Mouse (Mus musculus): Measurements from ENCODE around the gene Spats2.
"Not testable (repeated sequence)": the region's sequence is repeated elsewhere in the genome, so short reads cannot be mapped to it uniquely, and the experiment has no call there.

Spats2 gene

DNA sequence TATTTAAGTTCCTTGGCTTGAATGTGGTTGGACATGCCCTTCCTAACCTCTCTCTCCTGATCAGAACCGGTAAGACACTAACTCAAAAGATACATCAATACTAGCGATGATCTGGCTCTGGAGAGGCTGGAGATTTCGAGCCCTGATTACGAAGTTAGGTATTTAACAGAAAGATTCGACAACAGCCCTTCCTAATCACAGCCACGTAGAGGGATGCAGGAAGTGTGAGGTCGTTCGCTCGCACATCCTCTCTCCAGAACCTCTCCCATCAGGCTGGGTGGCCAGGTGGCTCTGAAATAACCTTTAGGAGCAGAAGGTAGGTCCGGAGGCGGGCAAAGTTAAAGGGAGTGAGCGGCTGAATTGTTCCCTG, at the start of gene Spats2:
Spats2 (plus strand) TSS at position 206 of the 370 bp plus-strand sequence.
- no peak for DNase-seq (ENCODE audit: low spot score in 2 of 2)

DNA sequence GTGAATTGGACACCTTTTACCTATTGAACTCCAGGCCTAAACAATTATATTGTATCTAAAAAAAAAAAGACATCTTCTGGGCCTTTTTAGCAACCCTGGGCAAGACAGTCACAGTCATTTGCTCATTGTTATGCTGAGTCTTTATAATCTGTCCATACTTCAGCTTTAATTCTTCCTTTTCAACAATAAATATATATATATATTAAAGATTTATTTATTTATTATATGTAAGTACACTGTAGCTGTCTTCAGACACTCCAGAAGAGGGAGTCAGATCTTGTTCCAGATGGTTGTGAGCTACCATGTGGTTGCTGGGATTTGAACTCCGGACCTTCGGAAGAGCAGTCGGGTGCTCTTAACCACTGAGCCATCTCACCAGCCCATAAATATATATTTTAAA, 49.7 kb upstream of the Spats2 start:
- DNase-seq (ENCODE audit: low spot score in 2 of 2) = not testable (repeated sequence)

DNA sequence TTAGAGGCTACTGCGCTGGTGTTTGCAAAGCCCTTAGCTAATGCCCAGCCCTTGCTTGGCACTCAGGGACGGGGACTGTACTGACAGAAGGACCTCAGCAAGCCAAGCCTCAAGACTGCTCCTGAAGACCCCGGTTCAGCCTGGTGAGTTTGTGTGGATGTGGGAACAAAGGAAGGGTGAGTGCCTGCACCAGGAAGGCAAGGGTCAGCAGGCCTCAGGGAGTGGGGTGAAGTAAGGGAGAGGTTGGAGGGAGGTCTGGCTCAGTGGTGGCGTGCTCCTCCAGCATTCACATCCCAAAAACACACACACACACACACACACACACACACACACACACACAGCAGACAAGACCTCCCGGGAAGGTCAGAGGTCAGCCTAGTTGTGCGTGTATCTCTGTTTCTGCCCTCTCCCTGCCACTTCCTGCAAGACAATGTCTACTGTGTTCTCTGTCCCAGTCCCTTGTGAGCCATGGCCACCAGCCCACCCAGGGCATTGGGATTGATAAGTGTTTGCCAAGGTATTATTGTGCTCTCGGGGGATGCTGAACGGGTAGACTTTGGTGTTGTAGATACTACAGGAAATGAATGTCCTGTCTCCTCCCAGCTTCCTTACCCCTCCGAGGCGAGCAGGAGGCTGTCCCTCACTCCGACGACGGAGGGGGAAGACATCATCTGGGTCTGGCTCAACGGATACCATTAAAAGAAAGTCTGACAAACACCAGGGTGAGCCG, 47.4 kb upstream of the Spats2 start:
- no peak for DNase-seq (ENCODE audit: low spot score in 2 of 2)

DNA sequence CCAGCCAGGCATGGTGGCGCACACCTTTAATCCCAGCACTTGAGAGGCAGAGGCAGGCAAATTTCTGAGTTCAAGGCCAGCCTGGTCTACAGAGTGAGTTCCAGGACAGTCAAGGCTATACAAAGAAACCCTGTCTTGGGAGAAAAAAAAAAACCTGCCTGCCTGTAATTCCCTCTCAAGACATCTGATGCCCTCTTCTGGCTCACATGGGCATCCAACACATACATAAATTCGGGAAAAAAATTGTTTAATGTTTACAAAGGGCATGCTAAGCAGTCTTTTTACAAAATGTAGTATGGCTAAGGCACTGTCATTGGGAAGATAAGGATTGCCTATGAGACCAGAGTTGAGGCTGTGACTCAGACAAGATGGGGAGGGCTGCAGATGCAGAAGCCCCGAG, 45.9 kb upstream of the Spats2 start:
- DNase-seq (ENCODE audit: low spot score in 2 of 2) = no peak

DNA sequence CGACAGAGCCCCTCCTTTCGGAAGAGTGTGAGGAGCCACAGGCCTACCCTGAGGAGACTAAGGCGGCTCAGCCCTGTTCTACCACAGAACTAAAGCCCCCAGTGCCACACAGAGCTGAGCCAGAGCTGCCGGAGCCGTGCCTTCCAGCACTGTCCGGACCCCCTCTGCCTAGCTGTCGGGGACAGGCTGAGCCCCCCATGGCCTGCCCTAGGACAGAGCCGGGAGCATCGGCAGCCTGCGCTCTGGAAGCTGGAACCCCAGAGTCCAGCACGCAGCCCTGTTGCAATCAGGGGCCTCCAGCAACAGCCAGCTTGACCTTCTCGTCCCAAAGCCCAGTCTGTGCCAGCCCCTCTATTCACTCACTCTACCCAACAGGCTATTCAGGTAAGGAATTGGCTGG, 43.4 kb upstream of the Spats2 start:
- DNase-seq (ENCODE audit: low spot score in 2 of 2) = no peak

DNA sequence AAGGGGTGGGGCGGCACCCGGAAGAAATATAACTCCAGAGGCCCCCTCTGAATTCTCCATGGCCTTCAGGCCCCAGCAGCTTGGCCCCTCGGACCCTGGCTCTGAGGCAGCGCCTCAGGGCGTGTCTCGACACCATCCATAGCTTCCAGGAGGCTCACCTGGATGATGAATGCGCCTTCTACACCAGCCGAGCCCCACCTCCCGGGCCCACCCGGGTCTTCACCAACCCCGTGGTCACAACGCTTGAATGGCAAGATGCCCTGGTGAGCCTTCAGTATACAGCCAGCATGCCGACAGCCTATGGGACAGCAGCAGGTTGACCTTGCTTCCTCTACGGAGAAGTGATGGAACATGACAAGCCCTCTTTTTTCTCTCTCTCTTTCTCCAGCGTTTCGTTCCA, 42.9 kb upstream of the Spats2 start:
- no peak for DNase-seq (ENCODE audit: low spot score in 2 of 2)

DNA sequence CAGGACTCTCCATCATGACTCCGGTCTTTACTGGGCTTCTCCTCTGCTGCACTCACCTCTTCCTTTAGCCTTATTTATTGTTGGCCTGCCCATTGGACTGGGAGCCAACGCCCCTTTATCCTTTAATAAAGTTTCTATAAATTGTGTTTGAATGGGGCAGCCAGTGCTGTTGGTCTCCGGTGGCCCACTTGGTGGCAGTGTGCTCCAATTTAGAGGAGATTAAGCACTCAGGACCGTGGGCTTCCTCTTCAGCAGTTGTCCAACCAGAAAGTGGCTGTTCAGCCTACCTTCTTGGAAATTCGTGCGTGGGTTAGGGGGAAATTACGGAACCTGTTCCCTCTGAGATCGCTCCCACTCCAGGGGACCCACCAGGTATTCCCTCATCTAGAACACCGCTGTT, 42.5 kb upstream of the Spats2 start:
- peak in 1 of 2 experiments; percentile 29 for DNase-seq (ENCODE audit: low spot score in 2 of 2)

DNA sequence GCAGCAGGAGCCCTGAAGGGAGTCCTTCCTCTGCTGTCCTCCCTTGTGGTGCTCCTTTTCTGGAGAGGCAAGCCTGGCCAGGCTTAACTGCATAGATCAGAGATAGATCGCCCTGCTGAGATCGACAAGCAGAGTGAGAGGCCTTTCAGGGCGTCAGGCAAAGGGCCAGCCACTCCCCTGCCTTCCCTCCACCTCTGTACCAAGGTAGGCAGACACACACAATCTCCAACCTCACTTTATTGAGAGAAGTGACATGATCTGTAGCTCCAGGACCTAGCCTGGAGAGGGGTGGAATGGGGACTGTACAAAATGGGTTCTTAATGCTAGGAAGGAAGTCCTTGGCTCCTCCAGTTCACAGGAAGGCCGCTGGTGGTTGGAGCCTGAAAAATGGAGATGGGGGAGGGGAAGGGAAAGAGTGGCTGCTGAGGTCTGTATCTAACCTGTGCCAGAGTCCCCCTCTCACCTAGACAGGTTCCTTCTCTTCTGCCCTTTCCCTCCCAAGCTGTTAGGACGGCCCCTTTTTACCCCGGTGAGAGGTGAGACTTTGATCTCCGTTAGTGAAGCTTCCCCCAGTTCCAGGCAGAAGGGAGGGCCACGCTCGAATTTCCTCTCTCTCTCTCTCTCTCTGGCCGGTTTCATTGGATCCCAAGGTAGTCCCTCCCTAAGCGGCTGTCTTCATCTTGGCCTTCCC, 41.7 kb upstream of the Spats2 start:
- no peak for DNase-seq (ENCODE audit: low spot score in 2 of 2)

DNA sequence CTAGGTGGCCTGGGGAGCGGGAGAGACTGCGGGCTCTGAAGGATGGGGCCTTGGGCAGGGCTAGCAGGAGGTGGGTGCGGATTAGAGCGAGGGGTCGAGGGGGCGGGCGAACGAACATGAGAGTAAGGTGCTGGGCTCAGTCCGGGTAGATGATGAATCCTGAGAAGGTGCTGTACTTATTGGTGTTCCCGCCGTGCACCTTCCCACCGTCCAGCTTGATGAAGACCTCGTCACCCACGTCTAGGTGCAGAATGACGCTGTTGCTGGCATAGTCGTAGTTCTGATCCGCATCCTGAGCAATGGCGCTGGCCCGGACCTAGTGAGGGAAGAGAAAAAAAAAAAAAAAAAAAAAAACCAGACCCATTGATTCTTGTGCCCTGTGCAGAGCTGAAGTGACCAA, 41.1 kb upstream of the Spats2 start:
- no peak for DNase-seq (ENCODE audit: low spot score in 2 of 2)

DNA sequence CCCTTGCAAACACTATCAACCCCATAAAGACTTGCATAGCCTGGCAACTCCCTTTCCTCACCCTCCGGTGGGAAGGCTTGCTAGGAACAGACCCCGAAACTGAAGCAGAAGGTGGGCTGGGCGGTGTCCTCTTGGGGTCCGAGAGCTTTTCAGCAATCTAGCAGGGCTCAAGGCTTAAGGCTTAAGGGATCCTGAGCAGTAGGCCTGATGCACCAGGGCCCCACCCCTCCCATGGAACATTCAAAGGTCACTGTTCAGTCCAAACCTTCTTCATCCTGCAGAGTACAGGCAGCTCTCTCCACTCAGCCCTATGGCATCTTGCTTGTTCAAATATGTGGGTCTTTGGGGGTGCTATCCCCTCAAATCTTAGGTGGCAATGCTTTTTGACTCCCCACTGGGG, 39.7 kb upstream of the Spats2 start:
- no peak for DNase-seq (ENCODE audit: low spot score in 2 of 2)

DNA sequence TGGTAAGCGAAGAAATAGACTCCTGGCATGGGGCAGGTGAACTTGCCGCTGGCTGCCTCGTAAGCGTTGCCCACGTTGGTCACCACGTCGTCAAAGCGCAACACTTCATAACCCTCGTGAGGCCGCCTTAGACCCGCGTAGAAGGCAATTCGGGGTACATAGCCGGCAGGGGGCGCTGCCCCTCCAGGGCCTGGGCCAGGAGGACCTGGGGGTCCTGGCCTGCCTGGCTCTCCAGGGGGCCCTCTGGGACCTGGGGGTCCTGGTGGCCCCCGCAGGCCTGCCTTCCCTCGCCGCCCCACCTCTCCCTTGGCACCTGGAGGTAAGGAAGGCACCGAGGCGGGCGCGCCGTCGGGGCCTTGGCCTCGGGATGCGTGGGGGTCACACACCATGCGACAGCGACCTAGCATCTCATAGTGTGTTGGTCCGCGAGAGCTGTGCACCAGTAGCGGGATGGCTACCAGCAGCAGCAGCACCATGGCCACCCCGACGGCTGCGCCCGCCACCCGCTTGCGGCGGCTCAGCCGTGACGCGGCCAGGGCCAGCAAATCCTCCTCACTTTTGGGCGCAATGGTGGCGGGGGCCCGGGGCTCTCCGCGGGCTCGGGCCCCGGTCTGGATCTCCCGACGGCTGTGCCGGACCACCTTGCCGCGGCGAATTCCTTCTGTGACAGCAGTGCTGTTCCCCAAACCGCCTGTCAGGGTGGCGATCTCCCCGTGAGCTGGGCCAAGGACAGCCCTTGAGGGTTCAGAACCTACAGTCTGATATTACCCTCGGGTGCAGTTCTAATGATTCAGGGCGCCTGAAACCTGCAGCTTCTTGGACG, 38.3 kb upstream of the Spats2 start, which contains the start of gene C1ql4:
C1ql4 (minus strand) TSS at position 565 of the 823 bp plus-strand sequence.
- DNase-seq (ENCODE audit: low spot score in 2 of 2) = no peak

DNA sequence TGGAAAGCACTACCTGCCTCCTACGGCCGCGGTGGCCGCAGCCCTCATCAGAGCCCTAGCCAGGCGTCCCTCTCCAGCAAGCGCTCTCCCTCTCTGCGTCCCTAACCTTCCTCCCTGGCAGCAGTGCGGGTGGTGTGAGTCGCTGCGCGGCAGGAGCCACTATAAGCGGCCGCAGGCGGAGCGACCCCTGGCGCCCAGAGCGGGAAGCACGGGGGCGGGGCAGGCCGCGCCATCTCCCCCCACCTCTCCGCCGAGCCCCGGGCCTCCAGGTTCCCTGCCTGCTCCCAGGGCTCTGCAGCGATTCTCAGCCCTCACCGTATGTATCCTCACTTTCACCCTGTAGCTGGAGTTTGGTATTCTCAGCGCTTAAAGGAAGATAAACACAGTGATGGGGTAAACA, 37.4 kb upstream of the Spats2 start:
- peak; percentile 36 to 68 for DNase-seq (ENCODE audit: low spot score in 2 of 2)

DNA sequence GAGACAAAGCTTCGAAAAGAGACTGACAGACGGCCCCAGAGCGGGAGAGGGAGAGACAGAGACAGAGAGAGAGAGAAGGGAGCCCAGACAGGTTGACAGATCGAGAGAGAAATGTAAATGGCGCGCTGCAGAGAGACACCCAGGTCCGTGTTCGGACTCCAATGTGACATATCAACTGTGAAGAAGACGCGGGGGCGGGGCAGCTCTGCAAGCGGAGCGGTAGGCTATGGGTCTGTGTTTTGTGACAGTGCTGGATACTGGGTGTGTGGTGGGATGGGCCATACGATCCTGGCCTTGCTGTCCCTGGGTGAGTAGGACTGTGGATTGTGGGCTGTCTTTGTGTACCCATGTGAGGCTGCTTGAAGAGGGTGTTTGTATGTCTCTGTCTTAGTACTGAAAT, 36.6 kb upstream of the Spats2 start:
- no peak for DNase-seq (ENCODE audit: low spot score in 2 of 2)

DNA sequence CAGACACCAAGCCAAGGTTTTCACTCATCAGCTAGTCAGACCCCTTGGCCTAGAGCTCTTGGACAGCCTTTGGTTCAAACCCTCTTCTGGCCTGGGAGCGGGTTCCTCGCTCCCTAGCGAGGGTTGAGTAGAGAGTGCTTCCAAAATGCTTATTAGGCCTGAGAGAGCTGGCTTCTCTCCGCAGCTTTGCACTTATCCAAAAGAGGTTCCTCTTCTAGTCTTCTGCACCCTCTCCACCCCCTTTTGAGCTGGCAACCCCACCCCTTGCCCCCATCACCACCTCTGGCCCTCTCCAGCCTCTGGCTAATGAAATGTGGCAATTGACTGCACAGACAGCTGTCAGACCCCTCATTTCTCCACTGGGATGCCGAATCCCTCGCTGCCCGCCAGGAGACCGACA, 32.8 kb upstream of the Spats2 start, which contains the start of gene Dnajc22:
Dnajc22 (plus strand) TSS at position 301 of the 400 bp plus-strand sequence.
- DNase-seq (ENCODE audit: low spot score in 2 of 2) = no peak

DNA sequence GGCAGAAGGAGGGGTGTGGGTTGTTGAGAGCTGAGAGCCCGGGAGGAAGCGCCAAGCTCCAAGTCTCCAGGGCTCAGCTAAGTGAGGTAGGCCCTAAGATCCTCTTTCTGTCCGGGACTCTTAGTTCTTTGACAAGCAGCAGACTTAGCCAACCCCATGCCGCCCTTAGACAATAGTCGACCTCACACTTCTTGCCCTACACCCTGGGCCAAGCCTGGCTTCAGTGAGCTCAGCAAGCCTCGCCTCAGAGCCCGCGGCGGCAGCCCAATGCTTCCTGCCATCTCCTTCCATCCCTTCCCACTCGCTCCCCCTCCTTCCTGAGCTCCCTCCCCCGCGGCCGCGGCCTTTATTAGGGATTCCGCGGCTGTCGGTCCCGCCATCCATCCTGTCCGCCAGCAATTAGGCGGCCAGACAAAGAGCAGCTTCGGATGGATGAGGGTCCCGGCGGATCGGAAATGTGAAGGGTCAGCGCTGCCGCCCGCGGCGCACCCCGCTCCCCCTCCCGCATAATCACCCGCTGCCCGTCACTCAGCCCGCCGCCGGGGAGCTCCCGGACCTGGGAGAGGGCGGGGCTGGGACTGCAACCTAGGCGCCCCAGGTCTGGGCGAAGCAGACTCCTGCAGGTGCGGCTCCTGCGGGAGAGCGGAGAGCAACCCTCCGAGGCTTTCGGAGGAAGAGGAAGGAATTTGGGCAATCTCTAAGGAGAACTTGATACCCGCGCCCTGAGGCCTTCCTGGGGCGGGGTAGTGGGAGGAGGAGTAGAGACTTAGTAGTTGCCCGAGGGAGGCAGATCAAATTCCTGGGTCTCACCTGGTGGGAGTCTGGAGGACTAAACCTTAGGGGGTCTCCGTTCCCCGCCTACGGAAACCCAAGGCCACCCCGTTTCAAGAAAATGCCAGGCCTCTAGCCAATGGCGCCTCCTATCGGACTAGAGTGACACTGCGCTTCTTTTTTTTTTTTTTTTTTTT, 32.1 kb upstream of the Spats2 start:
- DNase-seq (ENCODE audit: low spot score in 2 of 2) = peak in 1 of 2 experiments; percentile 25

DNA sequence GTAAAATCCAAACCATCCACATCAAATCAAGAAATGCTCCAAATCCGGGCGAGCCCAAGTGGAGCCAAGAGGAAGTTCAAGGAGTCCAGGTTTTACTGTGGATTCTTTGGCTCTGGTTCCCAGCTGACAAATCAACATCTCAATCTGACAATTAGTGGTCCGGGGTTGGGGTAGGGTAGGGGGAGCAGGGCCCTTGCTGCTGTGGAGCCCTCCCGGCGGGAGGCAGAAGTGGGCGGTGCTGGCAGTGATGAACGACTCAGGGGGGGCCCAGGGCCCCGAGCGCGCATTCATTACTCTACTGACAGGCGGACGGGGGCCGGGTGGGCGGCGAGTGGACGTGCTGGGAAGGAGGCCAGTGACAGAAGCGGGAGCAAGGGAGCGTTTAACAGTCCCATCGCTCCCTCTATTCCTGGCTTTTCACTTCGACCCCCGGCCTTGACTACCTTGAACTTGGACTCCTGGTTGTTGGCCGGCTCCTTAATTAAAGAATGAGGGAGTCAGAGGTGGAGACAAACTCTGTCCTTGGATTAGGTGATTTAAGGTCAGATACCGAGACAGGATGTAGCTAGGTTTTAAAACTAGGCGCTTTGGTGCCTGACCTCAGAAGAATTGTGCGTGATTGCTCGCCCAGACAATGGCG, 31.0 kb upstream of the Spats2 start:
- no peak for DNase-seq (ENCODE audit: low spot score in 2 of 2)

DNA sequence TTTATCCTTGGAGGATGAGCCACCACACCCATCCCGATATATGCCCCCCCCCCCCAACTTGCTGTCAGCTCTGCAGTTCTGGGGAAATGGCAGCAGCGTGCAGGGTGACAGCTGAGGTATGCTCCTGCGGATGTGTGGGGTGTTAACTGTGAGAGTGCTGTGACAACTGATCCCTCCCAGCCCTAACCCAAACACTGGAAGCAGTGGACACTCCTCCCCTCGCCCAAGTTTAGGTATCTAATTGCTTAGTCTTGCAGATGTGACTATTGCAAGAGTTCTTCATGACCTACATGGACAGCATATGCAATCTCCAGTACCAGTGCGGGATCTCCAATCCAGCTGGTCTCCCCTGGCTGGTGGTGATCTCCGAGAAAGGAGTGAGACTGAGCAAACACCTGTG, 30.4 kb upstream of the Spats2 start:
- no peak for DNase-seq (ENCODE audit: low spot score in 2 of 2)

DNA sequence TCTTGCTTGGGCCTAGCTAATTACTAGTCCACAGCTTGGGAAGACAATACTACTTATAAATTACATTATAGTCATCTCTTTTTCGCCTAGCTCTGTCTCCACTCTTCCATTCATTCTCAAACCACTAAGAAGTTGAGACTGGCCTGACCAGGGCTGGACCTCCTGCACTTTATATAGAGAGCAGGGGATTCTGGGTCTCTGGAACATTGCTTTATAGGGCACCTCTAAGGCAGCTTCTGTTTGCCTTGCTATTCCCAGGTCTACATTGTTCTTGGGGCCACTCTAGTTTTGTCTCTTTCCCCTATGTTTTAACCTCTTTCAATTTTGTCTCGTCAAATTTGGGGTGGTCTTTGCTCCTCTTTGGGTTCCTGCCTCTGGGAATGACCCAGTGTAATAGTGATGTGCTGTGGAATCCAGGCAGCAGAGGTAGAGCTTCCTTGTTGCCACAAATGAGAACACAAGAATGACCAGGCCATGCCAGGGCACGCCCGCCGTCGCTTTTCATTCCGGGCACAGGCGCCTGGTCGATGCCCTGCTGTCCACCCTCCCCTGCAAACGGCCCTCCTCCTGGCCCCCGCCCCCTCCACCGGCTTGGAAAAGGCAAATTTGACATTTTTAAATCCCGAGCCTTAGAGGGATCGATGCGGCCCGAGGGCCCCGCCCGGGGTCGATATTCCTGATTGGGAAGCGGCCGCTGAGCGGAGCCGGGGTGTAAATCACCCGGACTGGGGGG, 29.5 kb upstream of the Spats2 start:
- DNase-seq (ENCODE audit: low spot score in 2 of 2) = no peak

DNA sequence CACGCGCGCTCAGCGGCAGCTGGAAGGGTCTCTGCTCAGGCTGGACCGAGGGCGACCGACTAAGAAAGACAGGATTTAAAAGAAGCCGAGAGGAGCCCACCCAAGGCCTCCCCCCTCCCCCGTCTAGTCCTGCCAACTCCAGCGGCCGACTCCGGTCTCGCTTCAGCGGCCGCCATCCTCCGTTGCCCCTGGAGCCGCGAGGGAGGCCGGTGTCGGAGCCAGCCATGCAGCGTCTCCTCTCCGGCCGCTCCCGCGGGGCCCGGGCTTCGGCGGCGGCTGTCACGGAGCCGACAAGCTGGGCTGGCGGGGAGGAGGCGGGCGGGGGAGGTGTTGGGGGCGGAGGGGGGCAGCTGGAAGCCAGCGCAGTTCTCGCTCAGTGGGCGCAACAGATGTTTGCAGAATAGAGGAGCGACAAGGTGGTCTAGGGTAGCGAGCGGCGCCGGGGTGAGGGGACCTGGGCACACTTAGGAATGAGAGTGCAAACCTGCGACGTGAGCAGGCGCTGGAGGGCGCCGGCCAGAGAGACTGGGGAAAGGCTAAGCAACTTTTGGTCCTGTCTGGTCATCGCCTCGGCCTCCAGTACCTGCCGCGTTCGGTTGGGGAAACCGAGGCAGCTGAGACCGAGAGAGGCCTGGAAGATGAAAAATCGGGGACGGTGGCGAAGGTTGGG, 28.8 kb upstream of the Spats2 start:
- peak in 1 of 2 experiments; percentile 39 for DNase-seq (ENCODE audit: low spot score in 2 of 2)
